Mouse (Mus musculus) B cell, adult 2 months (primary cell): ENCODE results near the gene Tube1.

Experiments
- DNase-seq, 2 experiments: peaks; one replicate each; pipeline ENCODE4 v3.0.0; 2022

The Tube1 gene

DNA sequence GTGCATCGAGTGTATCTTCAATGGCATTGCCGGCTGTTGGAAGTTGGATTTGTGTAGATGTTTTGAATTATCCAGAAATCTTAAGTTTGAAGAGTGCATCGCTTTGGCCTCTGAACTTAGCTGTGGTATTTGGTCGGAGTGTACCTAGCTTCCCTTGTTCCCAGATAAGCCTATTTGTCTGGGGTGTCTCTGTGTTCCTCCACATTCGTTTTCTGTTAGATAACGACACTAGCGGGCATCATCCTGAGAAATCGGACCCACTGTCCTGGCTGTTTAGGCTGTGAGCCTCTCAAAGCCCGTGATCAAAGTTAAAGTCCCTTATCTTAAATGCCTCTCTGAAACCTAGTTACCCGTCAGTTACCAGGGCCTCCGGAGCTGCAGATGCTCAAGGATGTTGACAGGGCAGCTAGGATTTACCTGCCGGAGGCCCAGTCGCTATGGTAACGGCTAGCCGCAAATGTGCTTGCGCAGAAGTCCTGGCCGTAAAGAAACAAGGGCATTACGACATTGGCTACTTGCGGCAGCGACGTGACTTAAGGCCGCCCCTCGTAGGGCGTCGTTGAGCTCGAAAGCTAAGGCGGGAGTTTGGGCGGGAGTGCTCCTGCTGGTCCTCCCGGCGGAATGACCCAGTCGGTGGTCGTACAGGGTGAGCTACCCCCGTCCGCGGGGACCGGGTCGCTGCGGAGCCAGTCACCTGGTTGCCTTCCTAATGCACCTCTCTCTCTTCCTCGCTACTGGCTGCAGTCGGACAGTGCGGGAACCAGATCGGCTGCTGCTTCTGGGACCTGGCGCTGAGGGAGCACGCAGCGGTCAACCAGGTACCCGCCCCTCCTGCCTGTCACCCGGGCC, at the start of gene Tube1, which contains the start of gene Fam229b:
Tube1 (plus strand) TSS at position 515 of the 849 bp plus-strand sequence.
Fam229b (minus strand) TSS at position 453 of the 849 bp plus-strand sequence.
- DNase-seq: peak; percentile 78 to 82

- peak in 1 of 2 experiments; percentile 2 for DNase-seq
These were observed 36.8 kb upstream of the Tube1 start for GRCm38 (mm10) chr10:39096981-39097380.

DNA sequence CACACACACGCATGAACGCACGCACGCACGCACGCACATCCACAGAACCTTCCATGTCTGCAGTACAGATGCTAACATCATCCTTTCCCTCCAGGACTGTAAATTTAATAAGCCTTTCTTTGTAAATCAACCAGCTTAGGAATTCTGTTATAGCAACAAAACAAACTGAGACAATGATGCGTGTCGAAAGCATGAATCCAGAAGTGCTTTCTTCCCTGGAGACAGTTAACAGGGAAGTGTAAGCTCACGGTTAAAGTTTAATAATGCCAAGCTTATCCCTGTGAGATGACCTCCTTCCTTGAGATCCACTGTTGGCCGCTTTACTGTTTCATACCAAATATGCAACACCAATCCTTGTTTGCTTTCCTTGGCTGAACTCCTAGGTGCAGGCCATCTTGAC, 35.0 kb upstream of the Tube1 start:
- DNase-seq: no peak

GRCm38 (mm10) chr10:39104803-39105449, 28.9 kb upstream of the Tube1 start:
- DNase-seq: no peak

- DNase-seq: no peak
These were observed 27.4 kb upstream of the Tube1 start for GRCm38 (mm10) chr10:39106413-39106812.

GRCm38 (mm10) chr10:39106935-39107334, 26.8 kb upstream of the Tube1 start:
- no peak for DNase-seq

DNA sequence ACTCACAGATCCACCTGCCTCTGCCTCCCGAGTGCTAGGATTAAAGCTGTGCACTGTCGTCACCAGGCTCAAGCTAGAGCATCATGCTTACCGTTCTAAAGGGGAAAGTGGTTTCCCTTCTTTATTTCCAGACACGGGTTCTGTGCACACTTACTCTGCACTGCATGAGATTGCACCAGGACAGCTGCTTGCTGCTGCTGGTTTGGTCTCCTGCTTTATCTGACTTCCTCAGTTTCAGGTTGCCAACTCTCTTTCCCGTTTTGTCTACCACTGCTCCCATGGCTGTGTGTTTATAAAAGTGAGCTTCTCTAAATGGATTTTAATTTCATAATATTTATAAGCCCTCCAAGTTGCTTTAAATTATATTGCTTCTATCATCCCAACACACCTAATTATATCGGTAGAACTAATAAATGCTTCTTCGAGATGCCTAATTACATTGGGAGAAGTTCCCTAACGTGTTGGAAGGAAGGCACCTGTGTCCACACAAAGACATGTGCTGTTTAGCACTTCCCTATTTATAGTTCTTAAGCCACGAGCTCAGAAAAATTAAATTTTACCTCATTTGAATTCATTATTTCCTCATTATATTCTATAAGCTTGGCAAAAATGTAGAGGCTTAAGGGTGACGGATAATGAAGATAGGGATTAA, 24.8 kb upstream of the Tube1 start:
- DNase-seq: no peak

DNA sequence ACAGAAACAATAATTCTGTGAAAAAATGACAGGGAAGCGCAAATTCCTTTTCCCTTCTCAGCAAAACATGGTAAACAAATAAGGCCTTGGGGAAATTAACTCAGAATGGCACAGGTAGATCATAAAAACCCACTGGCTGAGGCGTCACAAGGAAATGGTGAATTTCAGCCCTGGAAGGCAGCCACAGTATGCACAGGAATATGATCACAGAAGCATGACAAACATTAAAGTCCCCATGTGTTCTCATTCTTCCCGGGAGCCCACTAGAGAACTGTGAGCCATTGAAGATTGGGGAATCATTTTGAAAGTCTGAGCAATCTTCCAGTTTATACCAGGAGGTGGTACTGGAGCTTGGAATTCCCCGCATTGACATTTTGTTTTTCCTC, 24.3 kb upstream of the Tube1 start:
- DNase-seq: no peak

GRCm38 (mm10) chr10:39121412-39121811, 12.4 kb upstream of the Tube1 start:
- no peak for DNase-seq

GRCm38 (mm10) chr10:39137766-39138165, 4.0 kb downstream of the Tube1 start:
- no peak for DNase-seq

- no peak for DNase-seq
These were observed 5.0 kb downstream of the Tube1 start for GRCm38 (mm10) chr10:39138761-39139160.

- DNase-seq: no peak
These were observed 7.1 kb downstream of the Tube1 start for GRCm38 (mm10) chr10:39140843-39141242.

DNA sequence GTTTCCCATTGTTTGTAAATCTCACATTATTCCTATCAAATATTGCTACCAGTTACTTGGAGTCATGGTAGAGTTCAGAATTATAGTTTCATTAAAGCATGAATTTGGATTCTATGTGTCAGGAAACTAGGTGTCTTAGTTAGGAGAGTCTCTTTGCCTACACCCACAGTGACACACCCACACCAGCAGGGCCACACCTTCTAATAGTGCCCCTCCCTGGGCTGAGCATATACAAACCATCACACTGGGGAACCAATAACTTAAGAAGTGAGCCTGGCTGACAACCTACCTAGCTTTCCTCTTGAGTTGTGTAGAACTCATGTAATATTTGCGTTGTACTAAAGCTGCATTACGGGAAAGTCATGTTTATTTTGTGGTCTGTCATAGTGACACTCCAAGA, 7.6 kb downstream of the Tube1 start:
- no peak for DNase-seq

DNA sequence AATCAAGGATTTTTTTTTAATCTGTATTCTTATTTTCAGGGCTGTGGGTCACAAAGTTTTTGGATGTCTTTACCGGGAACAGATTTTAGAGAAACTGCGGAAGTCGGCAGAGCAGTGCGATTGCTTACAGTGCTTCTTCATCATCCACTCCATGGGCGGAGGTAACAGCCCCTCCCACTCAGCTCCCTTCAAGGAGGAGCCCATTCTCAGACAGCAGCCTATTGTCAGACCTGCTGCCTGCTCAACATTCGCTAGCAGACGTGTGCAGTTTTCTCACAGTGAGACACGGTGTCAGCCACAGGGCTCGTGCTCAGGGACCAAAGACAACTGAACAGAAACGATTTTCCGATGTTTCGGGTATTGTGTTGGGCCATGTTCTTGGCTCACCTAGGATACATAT, 8.4 kb downstream of the Tube1 start:
- DNase-seq: no peak

DNA sequence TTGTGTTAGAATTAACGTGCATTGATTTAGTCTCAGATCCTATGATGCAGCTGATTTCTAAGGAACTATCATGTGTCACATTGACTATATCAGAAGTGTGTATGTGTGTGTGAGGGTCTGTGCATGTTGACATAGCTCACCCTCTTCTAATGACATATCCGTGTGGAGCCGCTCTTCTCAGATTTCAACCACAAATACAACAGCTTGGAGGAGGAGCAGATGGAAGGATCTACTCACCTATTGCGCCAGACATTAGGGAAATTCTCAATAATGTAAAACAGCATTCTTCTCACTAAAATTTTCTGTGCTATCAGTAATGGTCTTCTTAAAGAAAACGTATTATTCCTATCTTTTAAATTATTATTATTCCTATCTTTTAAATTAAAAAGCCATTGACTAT, 22.9 kb downstream of the Tube1 start:
- DNase-seq: no peak

GRCm38 (mm10) chr10:39157321-39157720, 23.5 kb downstream of the Tube1 start:
- no peak for DNase-seq

DNA sequence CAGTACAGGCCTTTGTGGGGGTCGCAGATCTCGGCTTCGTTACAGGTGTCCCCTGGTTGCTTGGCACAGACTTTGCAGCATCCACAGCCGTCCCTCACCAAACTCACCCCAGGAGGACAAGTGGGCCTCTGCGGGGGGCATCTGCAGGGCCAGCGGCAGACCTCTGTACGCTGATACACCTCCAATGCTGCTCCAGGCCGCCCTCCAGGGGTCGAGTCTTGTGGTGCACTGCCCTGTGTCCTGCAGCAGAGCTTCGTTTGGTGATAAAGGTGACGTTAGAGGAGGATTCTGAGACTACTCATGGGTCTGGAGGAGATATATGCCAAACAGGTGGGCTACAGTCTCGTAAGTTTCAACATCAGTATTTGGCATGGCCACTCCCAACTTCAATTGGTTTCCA, 24.5 kb downstream of the Tube1 start:
- no peak for DNase-seq

GRCm38 (mm10) chr10:39161406-39161805, 27.6 kb downstream of the Tube1 start:
- DNase-seq: no peak

DNA sequence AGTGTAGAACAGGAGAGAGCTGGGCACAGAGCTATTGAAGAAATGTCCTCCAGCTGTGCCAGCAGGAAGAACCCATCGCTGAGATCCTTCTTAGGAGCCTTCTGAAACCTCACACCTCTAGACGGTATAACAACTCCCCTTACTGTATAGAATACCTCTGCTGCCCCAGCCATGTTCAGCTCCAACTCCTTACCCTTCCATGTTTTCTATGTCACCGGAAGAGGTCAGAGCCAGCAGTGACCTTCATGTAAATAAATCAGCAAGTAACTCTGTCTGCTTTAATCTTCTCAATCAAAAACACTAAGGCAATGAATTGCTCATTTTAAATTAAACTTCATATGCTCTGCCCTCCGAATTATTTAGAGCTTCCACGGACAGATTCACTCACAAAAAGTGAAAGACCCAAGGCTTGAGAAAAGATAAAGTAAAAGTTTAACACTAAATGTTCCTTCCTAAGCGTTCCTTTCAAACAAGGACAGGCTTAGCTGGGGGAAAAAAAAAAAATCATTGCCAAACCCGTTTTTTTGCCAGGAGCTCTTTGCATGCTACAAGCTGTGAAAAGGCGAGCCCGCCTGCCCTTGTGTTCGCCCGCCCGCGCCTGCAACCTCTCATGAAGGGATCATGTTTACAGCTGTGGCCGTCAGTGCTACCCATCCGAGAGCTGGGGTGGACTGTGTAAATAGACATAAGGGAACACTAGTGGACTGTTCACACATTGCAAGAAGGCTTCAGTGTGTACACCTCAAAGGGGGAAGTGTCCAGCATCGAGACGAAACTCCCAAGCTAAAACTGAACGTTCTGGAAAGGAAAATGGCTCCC, 29.1 kb downstream of the Tube1 start:
- no peak for DNase-seq

DNA sequence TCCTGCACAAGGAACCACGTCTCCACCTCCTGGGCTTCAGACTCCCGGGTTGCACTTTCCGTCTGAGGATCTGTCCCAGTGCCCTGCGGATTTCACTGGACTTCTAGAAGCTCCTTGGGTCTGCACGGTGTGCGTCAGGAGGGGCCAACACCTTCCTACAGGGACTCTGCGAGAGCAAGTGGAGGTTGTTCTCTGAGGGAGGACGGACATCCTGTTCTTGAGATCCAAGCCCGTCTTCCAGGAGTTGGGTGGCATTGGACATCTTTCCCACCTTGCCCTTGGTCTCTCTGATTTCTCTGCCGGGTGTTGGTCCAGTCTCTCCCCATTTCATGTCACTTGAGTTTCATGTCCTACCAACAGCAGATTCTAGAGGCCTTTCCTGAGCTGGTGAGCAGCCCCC, 29.9 kb downstream of the Tube1 start, which contains the start of gene Ccn6:
Ccn6 (minus strand) TSS at position 101 of the 400 bp plus-strand sequence.
- DNase-seq: no peak

DNA sequence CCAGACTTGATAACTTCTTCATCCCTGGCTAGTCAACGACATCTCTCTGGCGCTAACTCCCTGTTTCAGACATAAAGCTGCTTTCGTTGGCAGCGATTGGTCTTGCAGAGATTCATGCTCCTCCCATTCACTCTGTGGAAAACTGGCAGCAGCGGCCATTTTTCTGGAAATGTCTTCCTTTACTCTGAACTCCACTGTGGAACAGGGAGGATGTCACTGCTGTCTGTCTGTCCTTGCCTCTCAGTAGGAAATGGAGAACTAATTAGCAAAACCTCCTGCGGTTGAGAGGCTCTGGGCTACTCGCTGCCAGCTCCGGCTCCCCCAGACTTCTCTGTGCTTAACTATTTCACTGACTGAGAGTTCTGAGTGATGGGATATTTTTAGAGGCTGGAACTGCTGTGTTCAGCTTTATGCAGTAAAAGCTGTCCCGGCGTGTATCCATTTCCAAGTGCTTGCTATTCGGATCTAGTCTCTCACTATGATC, 31.9 kb downstream of the Tube1 start:
- DNase-seq: no peak

GRCm38 (mm10) chr10:39167611-39168010, 33.8 kb downstream of the Tube1 start:
- no peak for DNase-seq

- DNase-seq: peak in 1 of 2 experiments; percentile 14
These were observed 35.9 kb downstream of the Tube1 start for GRCm38 (mm10) chr10:39169642-39170041.
